Mouse (Mus musculus): ENCODE data around the gene Slc6a16.

- TF ChIP-seq EP300 (IDR thresholded peaks at IDR 0.05; ENCODE audit: low read depth) = no peak
- TF ChIP-seq CTCF (IDR thresholded peaks at IDR 0.05; ENCODE audit: low read depth) = no peak
These were observed 71.1 kb downstream of the Slc6a16 start for GRCm38 (mm10) chr7:45312023-45312422.
